Mouse (Mus musculus) CH12F3 (cell line): Measurements from ENCODE around the gene Cbx2.

Experiments used
- in situ Hi-C: fragments of 300-500 bp; cut with MboI; formaldehyde crosslinking; loops from 2 replicates; pipeline ENCODE4 v1.14.3; 2020; ENCODE audit warnings: low sequenced_read_pairs

The Cbx2 gene

GRCm38 (mm10) chr11:119014455-119014854 is 8.3 kb upstream of the Cbx2 start:
- in situ Hi-C loops: no loop called here

- in situ Hi-C loops: no loop called here
Observed at GRCm38 (mm10) chr11:119017506-119017905, 5.3 kb upstream of the Cbx2 start.

GRCm38 (mm10) chr11:119021180-119021579 is 1.6 kb upstream of the Cbx2 start:
- in situ Hi-C loops: no loop called here

GRCm38 (mm10) chr11:119022068-119022894 is 481 bp upstream of the Cbx2 start:
- in situ Hi-C loops: no loop called here

- in situ Hi-C loops: no loop called here
Observed at GRCm38 (mm10) chr11:119023616-119023980, 836 bp downstream of the Cbx2 start.

- in situ Hi-C loops: no loop called here
Observed at GRCm38 (mm10) chr11:119024260-119024659, 1.5 kb downstream of the Cbx2 start.

- in situ Hi-C loops: no loop called here
Observed at GRCm38 (mm10) chr11:119026203-119026602, 3.4 kb downstream of the Cbx2 start.

GRCm38 (mm10) chr11:119033874-119034558 is 11.3 kb downstream of the Cbx2 start:
- in situ Hi-C loops: loop anchor here (10.0 kb wide), 1 partner anchor 161 kb away; no protein-coding TSS in a partner anchor

- in situ Hi-C loops: loop anchor here (10.0 kb wide), 1 partner anchor 160 kb away; no protein-coding TSS in a partner anchor
Observed at GRCm38 (mm10) chr11:119034635-119035034, 11.9 kb downstream of the Cbx2 start.

GRCm38 (mm10) chr11:119035094-119035685 is 12.4 kb downstream of the Cbx2 start:
- in situ Hi-C loops: loop anchor here (10.0 kb wide), 1 partner anchor 160 kb away; no protein-coding TSS in a partner anchor

GRCm38 (mm10) chr11:119035686-119036165 is 13.0 kb downstream of the Cbx2 start:
- in situ Hi-C loops: loop anchor here (10.0 kb wide), 1 partner anchor 159 kb away; no protein-coding TSS in a partner anchor

- in situ Hi-C loops: loop anchor here (10.0 kb wide), 1 partner anchor 158 kb away; no protein-coding TSS in a partner anchor
Observed at GRCm38 (mm10) chr11:119036447-119036846, 13.7 kb downstream of the Cbx2 start.

- in situ Hi-C loops: loop anchor here (10.0 kb wide), 1 partner anchor 158 kb away; no protein-coding TSS in a partner anchor
Observed at GRCm38 (mm10) chr11:119036934-119037779, 14.4 kb downstream of the Cbx2 start.

GRCm38 (mm10) chr11:119037780-119038401 is 15.1 kb downstream of the Cbx2 start:
- in situ Hi-C loops: loop anchor here (10.0 kb wide), 1 partner anchor 157 kb away; no protein-coding TSS in a partner anchor

GRCm38 (mm10) chr11:119038744-119039484 is 16.2 kb downstream of the Cbx2 start:
- in situ Hi-C loops: loop anchor here (10.0 kb wide), 1 partner anchor 156 kb away; no protein-coding TSS in a partner anchor

- in situ Hi-C loops: loop anchor here (10.0 kb wide), 1 partner anchor 155 kb away; no protein-coding TSS in a partner anchor
Observed at GRCm38 (mm10) chr11:119039732-119040512, 17.2 kb downstream of the Cbx2 start.

- in situ Hi-C loops: no loop called here
Observed at GRCm38 (mm10) chr11:119040600-119041324, 18.0 kb downstream of the Cbx2 start, which contains the start of gene Cbx8. Gene Cbx8, minus strand, starts transcription at chr11:119040969.
